Mouse (Mus musculus): ENCODE data around the gene Snx11.

Snx11 gene

DNA sequence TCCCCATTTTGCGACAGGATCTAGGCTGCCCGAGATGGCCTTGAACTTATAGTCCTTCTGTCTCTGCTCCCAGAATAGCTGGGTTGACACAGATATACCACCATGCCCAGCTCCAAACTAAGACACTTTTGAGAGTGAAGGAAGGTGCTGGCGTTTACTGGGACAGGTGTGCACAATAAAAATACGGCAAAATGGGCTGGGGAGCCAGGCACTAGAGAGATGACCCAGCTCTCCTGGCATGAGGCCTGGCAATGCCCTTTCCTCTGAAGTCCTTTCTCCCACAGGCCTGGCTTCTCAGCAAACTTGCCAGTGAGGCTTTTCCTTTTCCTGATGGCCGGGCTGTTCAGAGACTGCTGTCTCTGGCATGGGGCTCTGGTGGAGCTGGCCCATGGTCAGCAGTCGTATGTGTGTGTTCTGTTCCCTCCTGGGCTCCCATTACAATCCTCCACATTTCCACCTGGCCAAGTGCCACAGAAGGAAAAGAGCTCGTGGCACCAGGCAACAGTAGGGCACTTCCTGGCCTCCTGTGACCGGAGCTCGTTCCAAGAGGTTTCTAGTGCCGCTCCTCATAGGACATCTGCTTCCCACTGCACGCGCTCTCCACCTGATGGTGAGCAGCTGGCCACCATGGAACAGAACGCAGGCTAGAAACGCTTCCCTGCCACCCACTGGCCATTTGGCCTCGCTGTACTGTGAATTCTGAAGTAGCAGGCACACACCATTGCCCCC is 14.5 kb downstream of the Snx11 start:
- no peak for DNase-seq (ENCODE audit: low spot score in 2 of 2)

DNA sequence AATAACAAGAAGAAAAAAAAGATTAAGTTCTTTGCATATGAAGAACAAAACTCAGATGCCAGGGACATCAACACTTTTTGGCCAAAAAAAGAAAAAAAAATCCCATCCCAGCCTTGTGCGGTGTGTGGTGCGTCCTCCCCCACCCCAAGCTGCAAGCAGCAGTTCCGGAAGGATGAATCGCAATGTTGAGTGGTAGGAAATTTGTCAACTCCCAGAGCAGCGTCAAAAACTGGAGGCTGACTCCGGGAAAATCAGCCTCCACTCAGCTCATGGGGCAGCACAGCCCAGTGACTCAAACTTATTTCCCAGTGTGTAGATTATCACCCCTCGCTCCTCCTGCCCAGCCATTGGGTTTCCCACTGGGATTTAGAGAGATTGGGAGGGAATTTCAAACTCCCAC is 15.4 kb downstream of the Snx11 start:
- no peak for DNase-seq (ENCODE audit: low spot score in 2 of 2)

DNA sequence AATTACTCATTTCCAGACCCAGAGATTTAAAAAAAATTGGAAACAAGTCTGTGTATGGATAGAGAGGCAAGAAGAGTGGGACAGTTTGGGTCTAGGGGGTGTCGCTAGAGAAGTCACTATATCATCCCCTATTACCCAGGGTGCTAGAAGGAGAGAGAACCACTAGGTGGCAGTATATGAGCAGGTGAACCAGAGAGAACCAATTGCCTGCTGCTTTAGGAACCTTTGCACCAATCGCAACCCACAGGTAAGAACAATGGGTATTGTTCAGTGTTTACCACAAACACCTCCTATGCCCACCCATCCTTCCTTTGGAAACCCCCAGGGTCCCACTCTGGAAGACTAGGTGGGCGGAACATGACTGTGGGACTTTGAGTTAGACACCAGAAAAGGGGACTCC is 17.3 kb downstream of the Snx11 start:
- peak; percentile 52 to 59 for DNase-seq (ENCODE audit: low spot score in 2 of 2)

DNA sequence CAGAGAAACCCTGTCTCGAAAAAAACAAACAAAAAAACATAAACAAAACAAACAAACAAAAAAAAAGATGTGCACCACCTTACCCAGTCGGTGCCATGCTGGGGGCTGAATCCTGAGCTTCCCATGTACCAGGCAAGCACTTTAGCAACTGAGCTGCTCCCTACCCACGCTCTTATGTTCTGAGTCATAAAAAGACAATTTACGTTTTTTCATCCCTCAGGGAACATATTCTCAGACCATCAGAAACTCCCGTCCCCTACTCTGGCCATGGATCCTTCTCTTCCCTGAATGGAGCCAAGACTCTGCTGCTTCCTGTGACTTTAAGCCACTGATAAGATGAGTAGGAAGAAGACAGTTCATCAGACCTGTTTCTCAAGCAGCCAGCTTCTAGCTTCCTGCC is 19.0 kb downstream of the Snx11 start:
- no peak for DNase-seq (ENCODE audit: low spot score in 2 of 2)

DNA sequence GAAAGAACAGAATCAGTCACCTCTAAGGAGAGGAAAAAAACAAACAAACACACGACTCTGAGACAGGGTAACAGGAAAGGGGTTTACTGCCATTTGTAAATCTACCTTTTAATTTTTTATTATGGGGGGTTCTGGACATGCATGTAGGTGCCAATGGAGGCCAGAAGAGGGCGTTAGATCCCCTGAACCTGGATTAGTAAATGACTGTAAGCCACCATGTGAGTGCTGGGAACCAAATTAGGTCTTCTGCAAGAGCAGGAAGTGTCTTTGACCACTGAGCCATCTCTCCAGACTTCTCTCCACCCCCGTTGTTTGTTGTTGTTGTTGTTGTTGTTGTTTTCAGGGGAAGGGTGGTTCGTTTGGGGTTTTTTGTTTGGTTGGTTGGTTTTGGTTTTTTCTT is 19.9 kb downstream of the Snx11 start:
- no peak for DNase-seq (ENCODE audit: low spot score in 2 of 2)

DNA sequence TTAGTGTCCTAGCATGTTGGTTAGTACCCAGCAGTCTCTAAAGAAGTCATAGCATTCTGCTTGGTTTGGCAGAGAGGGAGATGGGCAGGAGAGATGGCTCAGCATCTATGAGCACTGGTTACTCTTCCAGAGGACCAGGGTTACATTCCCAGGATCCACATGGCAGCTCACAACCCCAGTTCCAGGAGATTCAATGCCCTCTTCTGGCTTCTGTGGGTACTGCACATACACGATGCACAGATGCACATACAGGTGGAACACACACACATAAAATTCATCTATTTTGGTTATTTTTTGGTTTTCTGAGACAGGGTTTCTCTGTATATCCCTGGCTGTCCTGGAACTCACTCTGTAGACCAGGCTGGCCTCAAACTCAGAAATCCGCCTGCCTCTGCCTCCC is 22.1 kb downstream of the Snx11 start:
- no peak for DNase-seq (ENCODE audit: low spot score in 2 of 2)

DNA sequence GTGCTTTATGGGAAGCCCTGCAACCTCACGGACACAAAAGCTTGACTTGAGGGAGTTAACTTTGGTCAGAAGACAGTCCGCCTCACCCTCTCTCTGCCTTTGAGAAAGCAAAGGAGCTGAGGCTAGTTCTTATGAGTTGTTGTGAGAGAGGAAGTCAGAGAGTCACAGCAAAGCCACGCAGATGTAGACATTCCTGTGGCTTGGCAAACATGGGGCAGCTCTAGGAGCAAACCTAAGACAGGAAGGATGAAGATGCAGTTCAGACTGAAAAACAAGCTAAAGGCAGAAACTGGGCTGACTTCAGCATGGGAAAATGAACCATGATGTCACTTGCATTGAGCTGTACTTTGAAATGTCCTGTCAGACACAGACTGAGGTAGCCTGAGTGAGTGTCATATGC is 29.8 kb downstream of the Snx11 start:
- DNase-seq (ENCODE audit: low spot score in 2 of 2): no peak

DNA sequence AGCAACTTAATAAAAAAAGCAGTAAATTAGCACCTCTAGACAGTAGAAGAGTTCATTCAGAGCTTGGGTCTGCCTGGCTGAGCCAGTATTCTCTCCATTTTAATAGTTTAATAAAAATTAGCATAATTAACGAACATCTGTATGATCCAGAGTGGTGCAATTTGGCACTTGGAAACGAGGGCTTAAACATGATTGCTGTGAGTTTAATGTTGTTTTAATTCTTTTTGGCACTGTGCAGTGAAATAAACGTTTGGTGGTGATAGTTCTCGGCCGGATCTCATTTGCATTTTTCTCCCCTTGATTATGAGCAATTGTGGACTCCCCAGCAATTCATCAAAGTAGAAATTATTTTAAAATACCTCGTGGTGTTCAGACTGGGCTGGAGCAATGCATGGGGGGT is 30.7 kb downstream of the Snx11 start:
- DNase-seq (ENCODE audit: low spot score in 2 of 2): no peak

DNA sequence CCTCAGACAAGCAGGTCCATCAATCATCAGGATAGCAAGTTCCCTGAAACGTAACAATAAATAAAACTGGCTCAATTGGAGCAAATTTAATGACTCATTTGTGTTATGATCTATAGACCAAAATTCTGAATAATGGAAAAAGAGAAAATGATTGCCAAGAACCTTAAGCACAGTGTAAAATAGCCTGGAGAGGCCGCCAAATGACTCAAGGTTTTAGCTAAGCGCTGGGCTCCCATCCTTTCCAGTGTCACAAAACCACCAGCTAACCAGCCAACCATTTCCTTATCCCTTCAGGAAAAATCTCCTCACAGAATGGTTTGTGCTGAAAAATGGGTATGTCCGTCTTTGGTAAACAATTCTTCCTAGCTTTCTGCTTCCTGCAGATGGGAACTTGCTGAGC is 33.5 kb downstream of the Snx11 start:
- no peak for DNase-seq (ENCODE audit: low spot score in 2 of 2)

DNA sequence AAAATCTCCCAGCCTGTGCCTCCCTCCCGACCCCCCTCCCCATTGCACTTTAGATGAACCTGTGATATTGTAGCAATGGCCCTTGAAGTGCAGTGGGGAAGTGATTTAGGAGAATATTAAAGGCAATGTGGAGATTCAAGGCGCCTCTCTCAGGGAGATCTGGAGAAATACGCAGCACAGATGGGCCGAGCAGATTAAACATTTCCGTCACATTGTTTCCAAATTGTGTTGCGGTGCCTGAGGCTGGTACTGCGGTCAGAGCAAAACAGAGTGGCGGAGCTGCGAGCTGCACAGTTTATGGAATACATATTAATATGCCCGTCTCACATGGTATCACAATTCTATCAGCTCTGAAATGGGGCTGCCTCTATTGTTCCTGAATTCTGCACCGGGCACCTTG is 34.4 kb downstream of the Snx11 start:
- no peak for DNase-seq (ENCODE audit: low spot score in 2 of 2)

DNA sequence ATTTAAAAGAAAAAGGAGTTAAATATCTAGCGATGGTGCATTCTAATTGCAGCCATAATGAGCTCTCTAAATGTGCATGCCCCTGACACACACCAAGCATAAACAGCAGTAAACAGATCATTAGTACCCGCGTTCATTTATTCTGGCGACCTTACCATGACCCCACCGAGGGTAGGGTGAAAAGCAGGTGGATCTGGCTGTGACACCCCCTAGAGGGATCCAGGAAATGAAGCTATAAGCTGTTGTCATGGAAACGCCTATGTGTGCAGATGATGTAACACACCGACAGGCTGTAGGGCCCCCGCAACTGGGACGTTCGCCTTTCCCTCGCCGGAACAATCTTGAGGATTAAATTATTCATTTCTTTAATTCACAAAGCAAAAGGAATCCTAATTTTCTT is 35.4 kb downstream of the Snx11 start:
- DNase-seq (ENCODE audit: low spot score in 2 of 2): no peak

DNA sequence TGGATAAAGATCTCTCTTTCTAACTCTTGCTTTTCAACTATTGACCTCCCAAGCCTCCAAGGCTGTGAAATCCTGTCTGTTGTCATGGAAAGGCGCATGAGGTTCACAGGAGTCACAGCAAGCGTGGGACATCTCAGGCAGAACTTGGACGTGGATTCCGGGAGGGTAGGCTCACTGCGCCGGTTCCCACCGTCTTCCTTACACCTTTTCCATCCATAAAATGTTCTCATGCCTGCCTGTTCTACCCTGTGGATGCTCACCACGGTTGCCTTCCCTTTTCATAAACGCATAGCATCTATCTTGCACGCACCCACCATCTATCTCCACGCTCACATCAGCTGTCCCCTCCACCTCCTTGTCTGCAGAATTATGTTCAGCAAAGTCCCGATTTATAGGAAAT is 36.6 kb downstream of the Snx11 start:
- DNase-seq (ENCODE audit: low spot score in 2 of 2): no peak

DNA sequence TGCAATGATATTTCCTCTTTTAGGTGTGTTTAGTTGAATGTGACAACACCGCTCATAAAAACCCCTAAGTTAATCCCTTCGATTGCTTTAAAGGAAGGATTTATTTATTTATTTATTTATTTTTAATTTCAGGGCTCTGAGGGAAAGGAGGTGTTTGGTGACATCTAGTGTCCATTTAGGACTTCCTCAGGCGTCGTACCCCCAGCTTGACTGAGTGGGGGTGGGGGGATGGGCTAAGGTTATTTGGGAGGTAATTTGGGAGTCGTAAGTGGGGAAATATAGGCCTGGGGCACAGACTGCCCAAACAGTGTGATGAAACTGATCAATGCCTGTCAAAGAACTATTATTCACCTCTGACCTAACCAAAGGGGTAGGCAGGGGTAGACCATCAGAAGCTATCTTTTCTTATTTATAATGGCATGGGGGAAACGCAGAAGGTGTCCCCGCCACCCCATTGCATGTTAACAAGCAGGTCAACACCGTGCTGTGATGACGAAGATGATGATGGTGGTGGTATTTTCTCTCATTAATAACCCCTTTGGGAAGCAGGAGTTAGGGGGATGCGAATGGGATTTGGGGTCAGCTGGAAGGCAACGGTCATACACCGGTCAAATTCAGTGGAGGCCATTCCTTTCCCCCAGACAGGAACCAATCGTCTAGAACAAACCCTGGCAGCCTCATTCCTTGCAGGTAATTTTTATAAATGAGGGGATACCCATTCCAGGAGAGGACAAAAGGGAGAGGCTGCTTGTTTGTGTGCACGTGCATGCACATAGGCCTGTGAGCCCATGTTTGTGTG is 39.5 kb downstream of the Snx11 start:
- no peak for DNase-seq (ENCODE audit: low spot score in 2 of 2)

DNA sequence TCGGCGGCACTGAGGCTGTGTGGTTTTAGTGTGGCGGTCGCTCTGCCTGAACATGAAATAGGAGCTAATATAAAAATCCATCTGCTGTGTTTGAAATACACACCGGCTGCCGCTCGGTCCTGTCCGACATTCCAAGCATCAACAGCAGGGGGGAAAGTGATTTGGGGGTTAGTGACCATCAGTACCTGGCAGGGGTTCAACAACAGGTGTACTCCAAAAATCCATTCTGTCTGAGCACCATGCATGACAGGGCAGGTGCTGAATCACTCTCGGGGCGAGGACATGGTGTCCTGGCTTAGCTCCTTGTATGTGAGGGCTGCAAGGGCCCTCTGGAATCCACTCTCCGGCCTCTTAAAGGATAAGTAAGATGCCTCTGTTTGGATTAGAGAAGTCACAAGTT is 41.0 kb downstream of the Snx11 start:
- no peak for DNase-seq (ENCODE audit: low spot score in 2 of 2)

DNA sequence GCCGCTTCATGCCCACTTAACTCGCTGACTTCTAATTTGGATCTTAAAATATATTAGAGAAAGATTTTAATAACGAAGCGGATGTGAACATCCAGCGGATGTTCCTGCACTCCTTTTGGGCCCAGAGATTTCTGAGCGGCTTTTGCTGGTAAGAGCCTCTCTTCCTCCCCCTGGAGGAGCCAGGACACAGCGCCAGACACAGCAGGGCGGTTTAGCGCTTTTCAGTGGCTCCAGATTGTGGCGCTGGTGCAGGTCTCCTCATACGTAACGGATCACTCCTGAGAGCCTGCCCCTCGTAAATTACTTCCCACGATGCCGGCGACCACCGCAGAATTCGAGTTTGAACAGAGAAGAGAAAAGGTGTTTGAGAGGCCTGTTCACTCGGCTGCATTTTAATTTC is 41.5 kb downstream of the Snx11 start:
- no peak for DNase-seq (ENCODE audit: low spot score in 2 of 2)

DNA sequence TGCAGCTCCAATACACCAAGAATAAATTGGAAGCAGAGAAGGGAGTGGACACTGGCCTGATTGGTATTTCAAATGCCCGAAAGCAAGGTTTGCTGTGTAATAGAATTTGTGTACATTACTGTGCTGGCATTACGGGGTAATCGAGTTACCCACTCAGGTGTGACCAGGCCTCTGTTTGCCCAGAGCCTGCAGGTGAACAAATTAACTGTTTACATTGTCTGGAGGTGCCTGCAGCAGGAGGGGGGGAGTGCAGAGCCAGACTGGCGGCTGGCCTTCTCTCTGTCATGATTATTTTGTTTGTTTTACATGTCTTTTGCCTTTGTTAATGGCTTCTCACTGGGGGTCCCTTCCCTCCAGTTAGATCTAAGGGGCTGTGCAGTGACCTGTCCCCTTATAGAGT is 44.7 kb downstream of the Snx11 start:
- no peak for DNase-seq (ENCODE audit: low spot score in 2 of 2)

DNA sequence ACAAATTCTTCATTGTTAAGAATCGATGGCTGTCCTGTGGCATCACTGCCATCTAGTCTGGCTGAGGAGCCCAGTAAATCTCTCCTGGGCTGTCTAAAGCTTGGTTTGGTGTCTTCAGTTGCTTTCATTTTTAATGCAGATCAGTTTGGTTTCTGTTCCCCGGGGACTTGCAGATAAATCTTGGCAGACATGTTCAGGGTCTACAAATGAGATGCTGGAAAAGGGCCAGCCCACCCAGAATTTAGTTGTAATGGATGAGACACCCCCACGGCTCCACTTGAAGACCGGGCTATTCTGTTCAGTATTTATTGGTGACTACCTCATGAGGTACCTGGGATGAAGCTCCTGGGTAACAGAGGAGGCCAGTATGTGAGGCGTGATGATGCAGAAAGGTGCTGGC is 47.0 kb downstream of the Snx11 start:
- no peak for DNase-seq (ENCODE audit: low spot score in 2 of 2)

DNA sequence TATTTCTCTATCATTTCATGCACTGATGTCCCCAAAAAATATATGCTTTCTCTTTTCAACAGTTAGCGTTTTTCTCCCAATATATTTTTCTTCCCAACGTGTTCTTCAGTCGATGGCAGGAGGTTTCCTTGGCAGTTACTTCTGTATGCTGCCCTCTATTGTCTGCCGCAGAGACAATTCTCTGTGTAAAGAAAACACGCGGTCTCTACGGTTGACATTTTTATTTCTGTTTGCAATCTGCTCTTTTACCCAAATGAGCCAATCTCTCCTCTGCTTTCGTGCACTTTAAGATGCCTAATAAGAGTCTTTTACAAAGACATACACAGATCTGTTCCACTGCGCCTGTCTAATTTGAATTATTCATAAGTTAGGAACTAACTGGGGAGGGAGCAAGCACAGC is 47.9 kb downstream of the Snx11 start:
- no peak for DNase-seq (ENCODE audit: low spot score in 2 of 2)

DNA sequence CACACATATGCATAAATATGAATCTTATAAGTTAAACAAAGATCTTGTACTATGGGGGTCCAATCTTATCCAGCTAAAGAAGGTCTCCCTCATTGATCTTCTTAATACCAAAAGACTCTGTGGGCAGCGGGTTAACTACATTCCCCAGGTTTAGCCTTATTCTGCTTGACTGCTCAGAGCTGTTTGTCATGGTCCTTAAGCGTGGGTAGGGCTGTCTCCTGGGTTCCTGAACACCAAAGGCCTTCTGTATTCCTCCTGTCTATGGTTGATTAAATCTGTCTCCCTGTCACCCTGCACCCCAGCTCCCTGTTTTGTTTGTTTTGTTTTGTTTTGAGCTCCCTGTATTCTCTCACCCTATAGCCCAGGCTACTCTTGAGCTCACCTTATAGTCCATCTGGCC is 48.8 kb downstream of the Snx11 start:
- DNase-seq (ENCODE audit: low spot score in 2 of 2): no peak

DNA sequence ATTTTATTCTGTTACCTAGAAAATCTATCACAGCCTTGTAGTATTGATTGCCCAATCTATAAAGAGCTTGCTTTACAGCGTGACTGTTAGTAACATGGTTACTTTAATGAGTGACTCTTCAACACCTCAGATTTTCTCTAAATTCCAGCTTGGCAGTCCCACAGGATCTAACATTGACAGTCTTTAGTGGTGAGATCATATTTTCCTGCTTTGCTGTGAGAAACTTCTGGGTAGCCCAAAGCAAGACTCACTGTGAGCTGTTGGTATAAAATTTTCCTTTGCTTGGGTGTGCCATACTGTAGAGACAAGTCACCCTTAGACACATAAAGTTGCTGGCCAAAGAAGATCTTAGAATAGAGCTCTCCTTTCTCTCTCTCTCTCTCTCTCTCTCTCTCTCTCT is 51.5 kb downstream of the Snx11 start:
- no peak for DNase-seq (ENCODE audit: low spot score in 2 of 2)

DNA sequence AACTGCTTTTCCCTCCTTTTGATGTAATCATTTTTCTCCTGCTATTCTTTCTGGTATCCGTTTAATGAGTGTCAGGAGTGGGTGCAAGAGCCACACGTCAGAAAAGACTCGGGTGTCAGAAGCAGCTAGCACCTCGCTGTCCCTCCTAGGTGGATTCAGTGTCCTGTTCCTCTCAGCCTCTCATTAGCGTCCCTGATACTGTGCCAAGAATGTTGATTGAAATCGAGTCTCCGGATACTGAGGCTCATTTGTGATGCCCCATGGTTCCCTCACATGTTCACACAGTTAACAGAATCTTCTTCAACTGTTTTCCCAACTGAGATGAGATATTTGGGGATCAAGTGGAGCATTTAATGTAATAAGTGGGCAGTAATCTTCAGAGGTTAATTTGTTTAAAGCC is 58.8 kb downstream of the Snx11 start:
- DNase-seq (ENCODE audit: low spot score in 2 of 2): no peak

All from natural killer cell, adult 2 months (primary cell).